Mouse (Mus musculus) liver, embryonic 14.5 days (tissue): ENCODE measurements around the gene Runx2.

Source experiments
- CTCF ChIP-seq: IDR thresholded peaks from 2 replicates; pipeline ENCODE4 v1.5.1; 2016; ENCODE audit warnings: antibody characterized with exemption, low read depth, control low read depth
- EP300 ChIP-seq: IDR thresholded peaks from 2 replicates; pipeline ENCODE4 v1.6.1; 2016; ENCODE audit warnings: antibody characterized with exemption, low read depth

GRCm38 (mm10) chr17:44639446-44639845 is 175.2 kb downstream of the Runx2 start:
- no peak for TF ChIP-seq EP300
- TF ChIP-seq CTCF, result no peak
